12 mouse cellular contexts compared by ENCODE assay signal in the genomic region with DNA sequence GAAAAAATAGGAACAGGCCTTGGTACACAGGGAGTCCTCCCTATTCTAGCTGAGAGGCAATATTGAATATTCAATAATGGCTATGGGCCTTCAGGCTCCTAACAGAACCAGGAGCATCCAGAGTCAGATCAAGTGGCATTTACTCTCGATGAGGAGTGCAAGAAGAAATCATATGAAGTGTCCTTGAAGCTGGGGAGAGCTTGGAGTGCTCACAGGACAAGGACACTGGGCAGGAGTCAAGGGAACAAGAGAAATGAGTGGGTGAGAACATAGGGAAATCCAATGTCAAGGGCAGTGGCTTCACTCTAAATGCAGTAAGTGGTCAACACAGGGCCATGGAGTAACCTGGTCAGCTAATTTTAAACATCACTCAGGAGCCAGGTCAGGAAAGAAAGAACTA.
"Had no signal": no experiment of that assay in that cellular context is flagged by ENCODE, and none has a peak within 500 bp of the region (broad histone marks: within the 10 kb centered on the region; RNA-seq: fewer than 3 reads in every experiment).

No protein-coding gene starts in this region.

- DNase-seq: retina, postnatal 1 day; right cerebral cortex, adult 18-20 months; right cerebral cortex, postnatal 14 days; right cerebral cortex, postnatal 25 days; right cerebral cortex, postnatal 4 days; spleen, adult 18-20 months; thymus, adult 18-20 months; thymus, adult 2 months; thymus, postnatal 14 days; thymus, postnatal 25 days; thymus, postnatal 36 days; thymus, postnatal 4 days had no signal
